Mouse (Mus musculus) cerebellum, postnatal 10 days (tissue): ENCODE measurements around the gene S100pbp.
A peak's percentile ranks its signal among the peaks of the same experiment; 100 is the strongest.

Source experiments
- DNase-seq, 2 experiments: peaks; one replicate each; pipeline ENCODE4 v3.0.0; 2021; ENCODE audit warnings: mixed read lengths in 2 of 2

S100pbp gene

GRCm38 (mm10) chr4:129147552-129148103 is 41.9 kb downstream of the S100pbp start:
- peak in 1 of 2 experiments; percentile 7 for DNase-seq

DNA sequence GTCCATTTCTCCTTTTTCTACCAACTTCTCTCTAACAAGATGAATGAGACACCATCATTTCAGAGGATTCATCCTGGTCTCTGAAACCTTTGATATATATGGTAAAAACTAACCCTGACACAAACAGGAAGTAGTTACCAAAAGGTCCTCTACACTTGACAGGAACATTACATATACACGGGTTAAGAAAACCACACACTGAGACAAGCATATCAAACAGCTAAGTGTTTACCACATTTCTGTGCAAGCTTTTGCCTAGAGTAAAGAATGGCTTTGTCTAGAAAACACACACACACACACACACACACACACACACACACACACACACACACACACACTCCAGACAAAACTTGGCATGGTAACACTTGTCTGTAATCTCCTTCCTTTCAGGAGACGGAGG is 43.1 kb downstream of the S100pbp start:
- DNase-seq = peak in 1 of 2 experiments; percentile 9

DNA sequence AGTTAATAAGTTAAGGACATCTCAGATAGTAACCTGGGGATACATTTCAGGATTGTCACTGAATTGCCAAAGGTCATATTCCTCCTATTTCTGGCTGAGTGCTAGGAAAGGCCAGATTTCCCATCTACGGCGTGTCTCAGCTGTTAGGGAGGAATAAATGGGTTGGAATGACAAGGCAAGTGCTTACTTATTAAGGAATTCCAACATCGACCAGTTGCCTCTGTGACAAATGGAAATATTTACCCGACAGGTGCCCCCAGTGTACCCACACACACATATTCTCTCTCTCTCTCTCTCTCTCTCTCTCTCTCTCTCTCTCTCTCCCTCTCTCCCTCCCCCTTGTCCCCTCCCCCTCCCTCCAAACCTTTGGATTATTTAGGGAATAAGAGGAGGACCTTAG is 43.6 kb downstream of the S100pbp start:
- peak in 1 of 2 experiments; percentile 15 for DNase-seq

- DNase-seq = peak; percentile 23 to 56
Observed at GRCm38 (mm10) chr4:129145411-129145810, 44.1 kb downstream of the S100pbp start.

DNA sequence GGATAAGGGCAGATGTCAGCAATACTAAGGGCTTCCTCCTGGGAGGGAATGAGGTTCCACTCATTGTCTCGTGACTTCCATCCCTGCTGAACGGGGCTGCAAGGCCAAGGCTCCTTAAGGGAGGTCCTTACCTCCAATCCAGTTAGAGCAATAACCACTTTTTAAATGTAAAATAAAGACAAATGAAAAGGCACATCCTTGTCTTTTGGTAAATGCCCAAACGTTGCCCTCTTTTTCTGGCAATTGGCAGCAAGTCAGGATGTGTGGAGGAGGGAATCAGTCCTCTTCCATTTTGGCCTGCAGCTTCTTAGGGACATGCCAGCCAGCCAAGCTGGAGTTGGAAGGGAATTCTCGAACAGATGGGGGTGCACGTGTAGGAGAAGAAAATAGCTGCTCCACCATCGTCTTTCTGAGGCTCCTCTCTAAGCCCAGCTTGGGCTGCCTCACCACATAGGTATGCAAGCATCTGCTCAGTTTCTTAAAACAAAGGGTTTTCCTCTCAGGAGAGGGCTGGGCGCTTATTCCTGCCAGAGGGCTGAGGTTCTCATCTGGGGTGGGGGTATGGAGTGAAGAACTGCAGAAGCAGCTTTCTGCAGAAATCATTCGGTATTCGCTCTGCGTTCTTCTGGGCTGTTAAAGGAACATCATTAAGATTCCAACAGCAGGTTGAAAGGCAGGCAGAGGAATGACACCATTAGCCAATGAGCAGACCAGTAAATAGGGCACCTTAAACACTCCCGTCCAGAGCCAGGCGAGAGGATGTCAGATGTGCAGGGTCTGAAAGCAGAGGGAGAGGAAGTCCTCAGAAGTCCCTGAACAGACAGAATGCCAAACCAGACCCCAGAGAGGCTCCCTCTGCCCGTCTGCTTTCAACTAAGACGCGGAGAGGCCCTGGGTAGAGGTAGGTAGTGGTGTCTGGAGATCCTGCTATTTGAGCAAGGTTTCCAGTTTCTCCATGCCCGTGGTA is 44.8 kb downstream of the S100pbp start:
- peak; percentile 96 for DNase-seq

DNA sequence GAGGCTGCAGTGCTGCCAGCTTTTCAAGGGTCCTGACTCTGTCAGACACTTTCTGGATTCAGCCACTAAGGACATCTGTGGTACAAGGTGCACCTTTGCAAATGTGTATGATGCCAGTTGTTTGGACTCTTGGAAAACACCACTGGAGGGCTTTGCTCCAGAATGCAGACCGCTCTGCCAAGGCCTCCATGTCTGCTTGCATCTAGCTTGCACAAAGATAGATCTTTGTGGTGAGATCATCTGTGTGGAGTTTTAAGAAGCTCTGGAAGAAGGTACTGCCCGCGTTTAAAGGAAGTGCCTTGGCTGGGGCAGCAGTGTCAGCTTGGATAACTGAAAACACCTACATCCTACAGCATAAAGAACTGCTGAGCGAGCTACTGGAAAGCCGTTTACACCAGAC is 46.0 kb downstream of the S100pbp start:
- peak in 1 of 2 experiments; percentile 44 for DNase-seq

DNA sequence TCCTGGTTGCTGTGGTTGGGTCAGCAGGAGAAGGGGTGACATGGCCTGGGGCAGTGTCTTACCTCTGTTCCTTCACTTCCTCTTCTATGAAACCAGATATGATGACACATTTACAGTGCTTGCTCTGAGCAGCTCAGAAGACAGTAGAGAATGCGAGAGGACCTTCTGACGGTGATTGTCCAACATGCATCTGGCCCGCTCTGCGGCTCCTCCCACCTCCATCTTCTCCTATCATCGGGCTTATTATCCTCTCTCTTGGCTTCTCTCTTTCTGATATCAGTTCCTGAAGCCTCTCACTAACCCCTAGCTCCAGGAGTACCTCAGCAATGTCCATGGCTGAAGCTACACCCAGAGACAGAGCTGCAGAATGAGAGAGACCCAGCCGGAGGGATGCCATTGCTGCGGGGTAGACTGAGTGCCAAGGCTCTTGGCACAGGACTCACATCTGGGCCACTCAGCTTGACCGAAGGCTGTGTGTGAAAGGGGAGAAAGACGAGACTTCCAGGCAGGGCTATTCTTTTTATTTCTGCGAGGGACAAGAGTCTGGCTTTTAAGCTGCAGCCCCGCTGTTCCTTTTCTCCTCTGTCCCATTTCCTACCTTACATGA is 47.0 kb downstream of the S100pbp start:
- peak; percentile 61 to 67 for DNase-seq

GRCm38 (mm10) chr4:129141560-129142438 is 47.7 kb downstream of the S100pbp start:
- DNase-seq = peak; percentile 82 to 86

DNA sequence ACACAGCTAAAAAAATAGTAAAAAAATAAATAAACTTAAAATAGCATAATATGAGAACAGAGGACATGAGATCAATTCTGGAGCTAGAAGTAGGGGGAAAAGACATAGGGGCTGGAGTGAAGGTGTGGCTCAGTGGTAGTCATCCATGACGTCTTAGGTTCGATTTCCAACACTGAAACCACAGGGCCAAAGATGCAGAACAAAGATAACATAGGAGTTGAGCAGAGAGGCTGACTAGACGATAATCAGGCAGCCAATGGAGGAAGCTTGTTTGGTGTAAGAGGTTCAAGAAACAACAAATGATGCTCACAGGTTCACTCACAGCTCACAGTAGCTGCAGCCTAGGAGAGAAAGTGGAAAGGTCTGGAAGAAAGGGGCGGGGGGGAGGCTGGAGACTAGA is 48.7 kb downstream of the S100pbp start:
- peak in 1 of 2 experiments; percentile 7 for DNase-seq

DNA sequence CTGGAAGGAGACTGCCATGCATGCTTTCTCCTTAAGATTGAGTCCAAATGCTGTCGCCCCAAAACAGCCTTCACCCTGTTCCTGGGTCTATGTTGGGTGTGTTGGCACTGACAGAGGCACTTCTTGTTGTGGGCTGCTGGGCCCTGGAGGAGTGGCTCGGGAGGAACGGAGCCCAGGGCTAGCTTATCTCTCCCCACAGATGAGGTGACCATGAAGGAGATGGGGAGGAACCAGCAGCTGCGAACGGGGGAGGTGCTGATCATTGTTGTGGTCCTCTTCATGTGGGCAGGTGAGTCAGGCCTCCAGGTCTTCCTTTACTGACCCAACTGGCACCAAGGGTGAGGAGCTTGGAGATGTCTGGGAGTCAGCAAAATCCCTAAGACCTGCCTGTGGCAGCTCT is 49.9 kb downstream of the S100pbp start:
- DNase-seq = peak in 1 of 2 experiments; percentile 18

GRCm38 (mm10) chr4:129137392-129138321 is 51.9 kb downstream of the S100pbp start:
- DNase-seq = peak in 1 of 2 experiments; percentile 37

DNA sequence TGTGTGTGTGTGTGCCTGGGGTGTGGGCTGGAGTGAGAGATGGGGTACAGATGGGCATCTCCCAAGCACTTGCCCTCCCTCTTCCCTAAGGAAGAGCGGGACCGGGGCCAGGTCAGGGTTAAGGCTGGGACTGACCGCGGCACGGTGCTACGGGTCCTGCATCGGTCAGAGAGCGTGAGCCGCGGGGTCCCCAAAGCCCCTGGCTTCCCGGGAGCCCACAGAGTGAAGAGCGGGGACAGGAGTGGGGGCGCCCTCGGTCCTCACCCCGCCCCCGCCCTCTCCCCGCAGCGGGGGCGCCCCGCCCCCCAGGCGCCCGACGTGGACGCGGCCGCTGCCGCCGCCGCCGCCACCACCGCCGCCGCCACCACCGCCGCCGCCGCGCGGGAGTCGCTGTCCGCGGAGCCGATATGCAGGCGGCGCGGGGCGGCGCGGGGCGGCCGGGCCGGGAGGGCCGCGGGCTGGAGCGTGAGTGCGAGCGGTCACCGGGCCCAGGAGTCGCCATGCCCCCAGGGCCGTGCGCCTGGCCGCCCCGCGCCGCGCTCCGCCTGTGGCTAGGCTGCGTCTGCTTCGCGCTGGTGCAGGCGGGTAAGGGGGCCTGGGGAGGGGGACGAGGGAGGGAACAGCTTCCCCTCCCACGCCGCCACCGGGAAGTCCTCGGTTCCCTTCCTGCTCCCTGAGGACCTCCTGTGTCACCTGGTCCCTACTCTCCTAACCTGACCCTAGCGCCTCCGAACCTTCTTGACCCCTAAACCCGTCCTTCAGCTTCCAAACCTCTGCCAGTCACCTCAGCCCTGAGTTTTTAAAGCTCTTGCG is 52.7 kb downstream of the S100pbp start, which contains the start of gene Fndc5:
TSS of gene Fndc5 (plus strand) at position 421 of the 813 bp plus-strand sequence.
- peak; percentile 63 to 68 for DNase-seq

DNA sequence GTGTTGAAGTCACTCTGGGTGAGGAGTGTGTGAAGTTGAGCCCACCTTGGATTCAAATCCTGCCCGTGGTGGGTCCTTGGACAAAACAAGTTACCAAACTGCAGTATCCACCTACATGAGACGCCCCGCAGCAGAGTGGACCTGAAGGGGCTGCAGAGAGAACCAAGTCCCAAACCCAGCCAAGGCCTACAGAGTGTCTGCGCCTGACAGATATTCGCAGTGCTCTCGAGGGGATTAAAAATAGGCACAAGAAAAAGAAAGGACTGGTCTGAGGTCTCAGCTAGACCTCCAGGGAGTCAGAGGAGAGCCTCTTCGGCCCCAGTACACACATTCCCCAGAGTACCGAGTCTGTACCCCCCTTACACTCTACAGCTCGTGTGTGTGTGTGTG is 53.3 kb downstream of the S100pbp start:
- no peak for DNase-seq

GRCm38 (mm10) chr4:129135637-129136036 is 53.9 kb downstream of the S100pbp start:
- peak in 1 of 2 experiments; percentile 22 for DNase-seq

GRCm38 (mm10) chr4:129134799-129135585 is 54.5 kb downstream of the S100pbp start:
- peak; percentile 95 to 97 for DNase-seq

DNA sequence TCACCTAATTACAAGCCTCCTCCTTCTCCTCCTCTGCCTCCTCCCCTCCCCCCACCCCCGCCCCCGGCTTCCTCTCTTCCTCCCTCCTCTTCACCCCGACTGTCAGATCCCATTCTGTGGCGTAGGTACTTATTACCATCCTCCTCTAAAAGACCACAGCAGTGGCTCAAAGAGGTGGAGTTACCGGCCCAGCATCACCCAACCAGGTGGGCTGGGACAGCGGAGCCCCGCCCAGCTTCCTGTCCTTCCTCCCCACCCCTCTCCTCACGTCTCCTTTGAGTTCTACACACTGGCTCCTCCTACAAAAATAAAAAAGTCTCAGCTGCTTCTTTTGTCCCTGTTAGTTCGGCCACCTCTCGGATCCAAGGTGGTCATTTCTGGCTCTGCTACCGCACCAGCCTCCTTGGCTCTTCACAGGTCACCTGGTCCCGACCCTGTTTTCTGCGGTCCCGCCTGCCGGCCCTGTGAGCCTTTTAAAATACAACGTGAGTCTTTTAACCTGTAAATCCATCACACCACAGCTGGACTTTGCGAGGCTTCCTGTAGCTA is 58.7 kb downstream of the S100pbp start:
- DNase-seq = no peak

DNA sequence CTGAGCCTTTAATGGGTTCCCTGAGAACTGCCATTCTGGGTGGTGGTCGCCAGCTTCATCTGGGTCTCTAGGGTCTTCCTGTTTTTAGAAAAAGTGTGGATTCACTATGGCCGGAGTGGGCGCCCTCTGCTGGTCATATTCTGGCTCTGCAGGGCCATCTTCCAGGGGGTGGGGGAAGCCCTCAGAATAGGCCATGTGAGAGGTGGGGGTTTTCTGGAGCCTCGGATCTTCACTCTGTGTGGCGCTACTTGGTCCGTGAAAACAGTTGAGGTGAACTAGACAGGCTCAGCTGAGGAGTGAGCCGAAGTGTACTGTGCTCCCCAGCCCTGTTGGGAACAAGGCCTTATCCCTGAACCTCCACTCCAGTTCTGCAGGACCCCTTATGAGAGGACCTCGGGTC is 59.4 kb downstream of the S100pbp start:
- DNase-seq = peak; percentile 78 to 87

- DNase-seq = no peak
Observed at GRCm38 (mm10) chr4:129129387-129129786, 60.1 kb downstream of the S100pbp start.
